Mouse (Mus musculus): ENCODE data around the gene Tardbp. TPM values are rescaled to one million over a fixed set of nuclear protein-coding genes. Genes with fewer than 3 reads are reported as not detected.

Tardbp gene
- polyA plus RNA-seq, 1 experiment from 2014 or later = 76.7 TPM

DNA sequence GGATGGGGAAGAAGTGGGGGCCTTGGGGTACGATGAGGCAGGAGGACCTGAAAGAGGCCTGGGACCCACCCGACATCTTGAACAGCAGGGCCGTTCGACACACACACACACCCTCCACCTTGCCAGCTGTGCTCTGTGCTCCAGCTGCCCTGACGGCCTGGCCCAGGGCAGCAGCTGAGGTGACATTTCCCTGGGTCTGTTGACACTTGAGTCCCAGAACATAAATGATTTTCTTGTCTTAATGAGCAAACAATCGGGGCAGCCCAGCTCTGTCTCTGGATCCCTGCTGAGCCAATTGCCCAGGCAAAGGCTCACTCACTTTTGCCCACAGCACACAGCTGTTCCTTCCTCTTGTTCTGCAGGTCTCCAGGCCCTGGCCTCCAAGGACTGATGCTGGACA is 37.2 kb upstream of the Tardbp start:
- Histone ChIP-seq H3K9ac (replicated peaks) (no peak overlapping the region), H3K27me3 (ENCODE audit: insufficient read depth, low read length) (peaks cover 4% of the 10 kb centered on the region; the same call in 1 of the 2 replicates), H3K36me3 (replicated peaks; ENCODE audit: insufficient read depth, low read length) (no peaks in the 10 kb centered on the region), H3K4me2 (ENCODE audit: low read depth, low read length) (no peak overlapping the region), H3K4me3 (ENCODE audit: low read depth, low read length) (no peak overlapping the region), H3K27ac (ENCODE audit: low read depth) (no peak overlapping the region), H3K9me3 (ENCODE audit: low read length) (no peaks in the 10 kb centered on the region), H3K4me1 (ENCODE audit: insufficient read depth) (no peaks in the 10 kb centered on the region)
- TF ChIP-seq CTCF (IDR thresholded peaks at IDR 0.05; ENCODE audit: low read depth) (no peak), EP300 (IDR thresholded peaks at IDR 0.05; ENCODE audit: low read depth) (no peak)
- ATAC-seq = no peak
- peak; percentile 11 for DNase-seq
- 71% methylated on average over 6 of the region's 6 CpGs for WGBS (ENCODE audit: insufficient replicate concordance)

DNA sequence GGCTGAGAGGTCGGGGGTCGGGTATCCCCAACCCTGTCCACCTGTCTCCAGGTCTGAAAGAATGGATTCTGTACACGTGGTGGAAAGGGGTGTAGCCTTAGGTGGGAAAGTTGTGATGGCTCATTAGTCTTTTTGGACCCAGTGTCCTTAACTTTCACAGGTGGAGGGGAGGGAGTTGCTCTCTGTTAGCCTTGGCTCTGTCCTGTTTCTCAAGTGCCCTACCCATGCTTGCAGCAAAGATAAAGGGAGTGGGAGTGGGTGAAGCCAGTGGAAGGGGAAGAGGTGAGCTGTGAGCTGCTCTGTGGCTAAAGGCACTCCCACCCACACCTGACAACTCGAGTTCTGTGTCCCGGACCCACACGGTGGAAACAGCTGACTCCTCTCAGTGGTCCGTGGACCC is 36.5 kb upstream of the Tardbp start:
- TF ChIP-seq EP300 (IDR thresholded peaks at IDR 0.05; ENCODE audit: low read depth) (no peak), CTCF (IDR thresholded peaks at IDR 0.05; ENCODE audit: low read depth) (no peak)
- no peak overlapping the region for H3K4me3 ChIP-seq (ENCODE audit: low read depth, low read length)

DNA sequence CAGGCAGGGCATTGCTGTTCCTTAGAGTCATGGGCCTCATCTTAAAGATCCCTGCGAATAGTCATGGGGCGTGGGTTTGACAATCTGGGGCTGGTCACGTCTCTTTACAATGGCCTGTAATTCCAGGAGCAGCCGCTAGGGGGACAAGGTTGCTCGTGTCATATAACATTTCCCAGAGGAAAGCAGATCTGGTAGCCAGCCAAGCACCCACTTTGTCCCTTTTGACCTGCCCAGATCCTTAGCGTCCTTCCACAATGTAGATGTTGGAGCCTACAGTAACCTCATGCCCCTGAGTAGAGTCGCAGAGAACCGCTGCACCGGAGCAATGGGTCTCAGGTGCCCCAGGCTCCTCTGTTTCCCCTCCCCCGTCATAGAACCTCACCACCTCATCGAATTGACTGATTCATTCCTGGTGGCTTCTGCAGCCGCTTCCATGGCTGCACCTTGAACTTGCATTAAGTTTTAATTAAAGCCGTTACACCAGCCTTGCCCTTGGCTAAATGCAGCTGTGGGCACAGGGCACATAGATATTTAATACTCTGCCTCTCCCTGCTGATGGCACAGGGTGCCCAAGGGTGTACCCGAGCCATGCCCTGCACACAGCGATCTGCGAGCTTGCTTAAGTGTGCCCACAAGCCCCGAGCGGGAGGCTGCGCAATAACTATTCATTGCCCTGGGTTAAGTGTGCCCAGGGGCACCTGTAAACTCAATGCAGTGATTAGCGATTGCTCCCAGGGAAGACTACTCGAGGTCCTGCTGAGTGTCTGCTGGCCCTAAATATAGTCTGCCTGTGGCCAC is 35.5 kb upstream of the Tardbp start:
- peak; percentile 81 for DNase-seq
- no peaks in the 10 kb centered on the region for H3K4me1 ChIP-seq (ENCODE audit: insufficient read depth)
- peaks cover 4% of the 10 kb centered on the region; the same call in 1 of the 2 replicates for H3K27me3 ChIP-seq (ENCODE audit: insufficient read depth, low read length)
- H3K9ac ChIP-seq (replicated peaks) = no peak overlapping the region
- peak overlapping the region; percentile 41 for H3K4me2 ChIP-seq (ENCODE audit: low read depth, low read length)
- no peak for ATAC-seq
- no peak overlapping the region for H3K27ac ChIP-seq (ENCODE audit: low read depth)
- no peaks in the 10 kb centered on the region for H3K36me3 ChIP-seq (replicated peaks; ENCODE audit: insufficient read depth, low read length)
- no peak overlapping the region for H3K4me3 ChIP-seq (ENCODE audit: low read depth, low read length)
- TF ChIP-seq EP300 (IDR thresholded peaks at IDR 0.05; ENCODE audit: low read depth) (no peak), CTCF (IDR thresholded peaks at IDR 0.05; ENCODE audit: low read depth) (peak; percentile 90)
- 31% methylated on average over 21 of the region's 21 CpGs for WGBS (ENCODE audit: insufficient replicate concordance)
- H3K9me3 ChIP-seq (ENCODE audit: low read length) = no peaks in the 10 kb centered on the region

More for the DNA sequence above, 36.5 kb upstream of the Tardbp start:
- Histone ChIP-seq H3K4me1 (ENCODE audit: insufficient read depth) (no peaks in the 10 kb centered on the region), H3K9ac (replicated peaks) (no peak overlapping the region), H3K27me3 (ENCODE audit: insufficient read depth, low read length) (peaks cover 4% of the 10 kb centered on the region; the same call in 1 of the 2 replicates), H3K36me3 (replicated peaks; ENCODE audit: insufficient read depth, low read length) (no peaks in the 10 kb centered on the region), H3K27ac (ENCODE audit: low read depth) (no peak overlapping the region), H3K4me2 (ENCODE audit: low read depth, low read length) (no peak overlapping the region), H3K9me3 (ENCODE audit: low read length) (no peaks in the 10 kb centered on the region)
- 63% methylated on average over 7 of the region's 7 CpGs for WGBS (ENCODE audit: insufficient replicate concordance)
- DNase-seq (no peak), ATAC-seq (no peak)

DNA sequence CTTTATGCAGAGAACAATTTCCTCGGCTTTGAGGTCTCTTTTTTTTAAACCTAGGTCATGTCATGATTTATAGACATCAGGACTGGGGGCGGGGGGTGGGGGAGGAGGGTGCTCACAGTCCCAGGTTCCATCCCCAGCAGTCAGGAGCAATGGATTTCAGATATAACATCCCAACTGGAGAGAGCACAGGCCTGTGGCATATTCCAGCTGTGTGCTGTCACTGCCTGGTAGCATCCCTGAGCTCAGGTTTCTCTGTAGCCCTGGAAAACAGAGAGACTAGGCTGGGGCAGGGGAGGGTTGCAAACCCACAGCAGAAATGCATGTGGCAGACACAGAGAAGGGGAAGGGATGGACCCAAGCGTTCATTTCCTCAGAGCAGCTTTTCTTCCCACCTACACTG is 33.4 kb upstream of the Tardbp start:
- Histone ChIP-seq H3K4me3 (ENCODE audit: low read depth, low read length) (no peak overlapping the region), H3K27me3 (ENCODE audit: insufficient read depth, low read length) (peaks cover 4% of the 10 kb centered on the region; the same call in 1 of the 2 replicates), H3K9ac (replicated peaks) (no peak overlapping the region), H3K4me1 (ENCODE audit: insufficient read depth) (no peaks in the 10 kb centered on the region), H3K36me3 (replicated peaks; ENCODE audit: insufficient read depth, low read length) (no peaks in the 10 kb centered on the region), H3K4me2 (ENCODE audit: low read depth, low read length) (no peak overlapping the region), H3K9me3 (ENCODE audit: low read length) (no peaks in the 10 kb centered on the region), H3K27ac (ENCODE audit: low read depth) (no peak overlapping the region)
- TF ChIP-seq CTCF (IDR thresholded peaks at IDR 0.05; ENCODE audit: low read depth) (no peak), EP300 (IDR thresholded peaks at IDR 0.05; ENCODE audit: low read depth) (no peak)
- no peak for ATAC-seq
- no peak for DNase-seq
- 42% methylated on average over 3 of the region's 3 CpGs for WGBS (ENCODE audit: insufficient replicate concordance)

DNA sequence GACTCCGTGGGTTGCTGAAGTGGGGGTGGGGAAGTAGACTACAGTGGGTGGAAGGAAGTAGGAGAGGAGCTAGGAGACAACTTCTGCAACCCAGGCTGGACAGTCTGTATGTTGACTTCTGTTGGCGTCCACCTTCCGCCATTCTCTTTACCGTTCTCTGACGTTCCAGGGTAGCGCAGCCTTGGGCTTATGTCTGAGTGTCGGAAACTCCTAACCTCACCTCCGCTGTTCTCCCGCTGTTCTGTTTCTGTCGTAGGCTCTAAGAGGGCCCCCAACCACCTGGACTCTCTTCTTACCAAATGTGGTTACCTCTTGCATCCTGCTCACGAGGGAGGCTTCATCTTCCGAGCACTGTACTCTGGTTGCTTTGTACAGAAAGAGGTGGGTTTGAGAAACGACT is 31.0 kb upstream of the Tardbp start:
- ATAC-seq (no peak), DNase-seq (no peak)
- Histone ChIP-seq H3K27ac (ENCODE audit: low read depth) (no peak overlapping the region), H3K4me3 (ENCODE audit: low read depth, low read length) (no peak overlapping the region), H3K27me3 (ENCODE audit: insufficient read depth, low read length) (peaks cover 4% of the 10 kb centered on the region; the same call in 1 of the 2 replicates), H3K4me1 (ENCODE audit: insufficient read depth) (no peaks in the 10 kb centered on the region), H3K9me3 (ENCODE audit: low read length) (no peaks in the 10 kb centered on the region), H3K4me2 (ENCODE audit: low read depth, low read length) (no peak overlapping the region), H3K9ac (replicated peaks) (no peak overlapping the region), H3K36me3 (replicated peaks; ENCODE audit: insufficient read depth, low read length) (no peaks in the 10 kb centered on the region)
- TF ChIP-seq CTCF (IDR thresholded peaks at IDR 0.05; ENCODE audit: low read depth) (no peak), EP300 (IDR thresholded peaks at IDR 0.05; ENCODE audit: low read depth) (no peak)
- 61% methylated on average over 13 of the region's 13 CpGs for WGBS (ENCODE audit: insufficient replicate concordance)

DNA sequence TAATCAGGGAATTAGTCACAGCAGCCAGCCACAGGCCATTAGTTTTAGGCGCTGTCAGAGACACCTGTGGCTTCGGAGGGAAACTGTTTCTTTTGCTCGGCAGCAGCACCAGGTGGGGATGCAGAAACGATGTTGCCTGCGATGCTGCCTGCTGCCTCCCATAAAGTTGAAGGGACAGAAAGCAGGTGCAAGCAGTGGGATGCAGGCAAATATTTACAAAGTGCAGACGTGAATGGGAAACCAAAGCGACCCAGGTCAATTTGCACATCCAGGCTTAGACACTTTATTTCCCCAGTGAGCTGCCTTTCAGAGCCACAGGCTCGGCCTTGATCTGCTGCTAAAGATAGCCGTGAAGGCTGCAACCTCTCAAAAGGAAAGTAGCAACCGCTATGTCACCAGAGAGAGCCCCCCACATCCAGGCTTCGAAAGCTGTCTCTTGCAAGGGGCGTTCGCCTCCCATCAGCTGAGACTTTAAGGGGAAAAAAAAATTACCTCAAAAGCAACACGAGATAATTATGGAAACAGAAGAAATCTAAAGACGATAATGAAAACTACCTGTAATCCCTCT is 30.0 kb upstream of the Tardbp start:
- no peaks in the 10 kb centered on the region for H3K4me1 ChIP-seq (ENCODE audit: insufficient read depth)
- H3K36me3 ChIP-seq (replicated peaks; ENCODE audit: insufficient read depth, low read length) = no peaks in the 10 kb centered on the region
- no peaks in the 10 kb centered on the region for H3K27me3 ChIP-seq (ENCODE audit: insufficient read depth, low read length)
- no peak overlapping the region for H3K4me3 ChIP-seq (ENCODE audit: low read depth, low read length)
- no peak for DNase-seq
- no peak for TF ChIP-seq CTCF (IDR thresholded peaks at IDR 0.05; ENCODE audit: low read depth)
- no peak overlapping the region for H3K4me2 ChIP-seq (ENCODE audit: low read depth, low read length)
- no peak overlapping the region for H3K9ac ChIP-seq (replicated peaks)
- ATAC-seq = no peak
- no peaks in the 10 kb centered on the region for H3K9me3 ChIP-seq (ENCODE audit: low read length)
- no peak overlapping the region for H3K27ac ChIP-seq (ENCODE audit: low read depth)
- WGBS (ENCODE audit: insufficient replicate concordance) = 36% methylated on average over 15 of the region's 15 CpGs
